Mouse (Mus musculus) midbrain, postnatal 0 days (tissue): ENCODE results near the gene Clcn7. TPM values are rescaled to one million over a fixed set of nuclear protein-coding genes. Genes with fewer than 3 reads are reported as not detected.

Experiments used
- ATAC-seq: fragments of 200-750 bp; cut with Nextera tagmentation; 2 replicates; pipeline ENCODE4 v1.8.0; 2017; ENCODE audit warnings: moderate number of reproducible peaks, mild to moderate bottlenecking, moderate TSS enrichment, moderate library complexity; ENCODE audit not compliant: low FRiP score
- DNase-seq: peaks from one replicate; pipeline ENCODE4 v3.0.0-alpha.2; 2015; ENCODE audit warnings: low spot score
- H3K27ac ChIP-seq: fragments of 300-500 bp; sonication (generic); 2 replicates; pipeline ENCODE4 v1.5.1; 2014; ENCODE audit warnings: low read depth, mild to moderate bottlenecking, low read length, mixed read lengths
- H3K27me3 ChIP-seq: fragments of 300-500 bp; sonication (generic); 2 replicates; pipeline ENCODE4 v1.6.1; 2014; ENCODE audit warnings: low read length, control low read depth, mixed read lengths; ENCODE audit not compliant: insufficient read depth
- H3K36me3 ChIP-seq: fragments of 300-500 bp; sonication (generic); 2 replicates; pipeline ENCODE4 v1.6.1; 2014; ENCODE audit warnings: low read length, control low read depth, mixed read lengths; ENCODE audit not compliant: insufficient read depth
- H3K4me1 ChIP-seq: fragments of 300-500 bp; sonication (generic); 2 replicates; pipeline ENCODE4 v1.6.1; 2014; ENCODE audit warnings: mild to moderate bottlenecking, control low read depth, antibody characterized with exemption, low read length, mixed read lengths; ENCODE audit not compliant: insufficient read depth
- H3K4me2 ChIP-seq: fragments of 300-500 bp; sonication (generic); 2 replicates; pipeline ENCODE4 v1.6.1; 2014; ENCODE audit warnings: low read depth, mild to moderate bottlenecking, low read length, mixed read lengths; ENCODE audit not compliant: poor library complexity, severe bottlenecking
- H3K4me3 ChIP-seq: fragments of 300-500 bp; sonication (generic); 2 replicates; pipeline ENCODE4 v1.5.1; 2014; ENCODE audit warnings: low read depth, mild to moderate bottlenecking, low read length, moderate library complexity
- H3K9ac ChIP-seq: fragments of 300-500 bp; sonication (generic); replicated peaks from 2 replicates; pipeline ENCODE4 v1.6.1; 2014; ENCODE audit warnings: mild to moderate bottlenecking, low read length, moderate library complexity, mixed read lengths; ENCODE audit not compliant: poor library complexity, severe bottlenecking
- H3K9me3 ChIP-seq: fragments of 300-500 bp; sonication (generic); 2 replicates; pipeline ENCODE4 v1.6.1; 2016; ENCODE audit warnings: low read length, control low read depth
- CTCF ChIP-seq: IDR thresholded peaks from 2 replicates; pipeline ENCODE4 v1.5.1; 2016; ENCODE audit warnings: antibody characterized with exemption, mild to moderate bottlenecking
- WGBS: fragments of 180-500 bp; shearing (Covaris S2); extraction: QIAGEN DNeasy Blood & Tissue Kit; methylation state at CpG from one replicate; pipeline ENCODE4 v1.1.7; 2014; 5-methylcytosine and 5-hydroxymethylcytosine counted together
- polyA plus RNA-seq: library from polyadenylated mRNA; unstranded; fragments of >200 nt; fragmentation: Nextera tagmentation; extraction: Ambion mirVana; gene quantifications from 2 replicates; pipeline ENCODE4 v1.2.1, GENCODE M21; 2015
- total RNA-seq: library from RNA; depleted of rRNA; stranded (reverse); fragments of >200 nt; gene quantifications from 2 replicates; pipeline ENCODE4 v1.2.3, GENCODE M21; 2014; rRNA removed

The Clcn7 gene
- total and polyA plus RNA-seq, 2 experiments from 2014 or later: 25.5 to 39.5 TPM

DNA sequence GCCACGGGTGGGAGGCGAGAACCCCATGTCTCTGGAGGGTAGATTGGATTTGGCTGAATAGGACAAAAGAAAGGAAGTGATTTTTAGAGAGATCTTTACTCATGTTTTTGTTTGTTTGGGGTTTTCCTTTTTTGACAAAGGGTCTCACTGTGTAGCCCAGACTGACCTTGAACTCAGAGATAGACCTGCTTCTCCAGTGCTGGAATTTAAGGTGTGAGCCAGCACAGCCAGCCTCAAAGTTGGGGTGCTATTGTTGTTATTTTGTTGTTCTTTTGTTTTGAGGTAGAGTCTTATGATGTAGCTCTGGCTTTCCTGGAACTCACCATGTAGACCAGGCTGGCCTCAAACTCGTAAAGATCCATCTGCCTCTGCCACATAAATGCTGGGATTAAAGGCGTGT, 69.2 kb downstream of the Clcn7 start:
- ATAC-seq: no peak
- H3K4me3 ChIP-seq: no peak overlapping the region
- H3K9ac ChIP-seq: no peak overlapping the region
- no peak overlapping the region for H3K4me2 ChIP-seq
- no peaks in the 10 kb centered on the region for H3K9me3 ChIP-seq
- H3K27ac ChIP-seq: no peak overlapping the region
- TF ChIP-seq CTCF: no peak
- WGBS: 92% methylated on average over 4 of the region's 4 CpGs
- no peak for DNase-seq
- no peaks in the 10 kb centered on the region for H3K4me1 ChIP-seq
- H3K27me3 ChIP-seq: no peaks in the 10 kb centered on the region
- peaks cover 61% of the 10 kb centered on the region for H3K36me3 ChIP-seq

DNA sequence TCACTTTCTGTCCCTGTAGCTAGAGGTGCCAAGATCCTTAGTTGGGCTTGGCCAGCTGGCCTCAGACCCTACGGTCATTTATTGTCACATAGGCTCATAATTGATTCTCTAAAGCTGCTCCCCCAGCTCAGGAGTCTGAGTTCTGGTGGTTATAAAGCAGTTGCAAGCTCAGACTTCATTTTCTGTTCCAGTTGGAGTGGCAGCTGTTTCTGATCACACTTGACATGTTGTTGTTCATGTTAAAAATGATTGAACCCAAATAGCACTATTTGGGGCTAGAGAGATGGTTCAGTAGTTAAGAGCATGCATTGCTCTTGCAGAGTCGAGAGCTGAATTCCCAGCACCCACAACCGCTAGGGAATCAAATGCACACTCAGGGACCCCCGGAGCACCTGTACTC, 76.8 kb downstream of the Clcn7 start:
- ATAC-seq: no peak
- no peak for TF ChIP-seq CTCF
- Histone ChIP-seq H3K27me3 (no peaks in the 10 kb centered on the region), H3K36me3 (peaks cover 75% of the 10 kb centered on the region), H3K27ac (no peak overlapping the region), H3K4me2 (no peak overlapping the region), H3K9me3 (no peaks in the 10 kb centered on the region), H3K4me3 (no peak overlapping the region), H3K9ac (no peak overlapping the region), H3K4me1 (no peaks in the 10 kb centered on the region)
- over 99% methylated on average over 4 of the region's 4 CpGs for WGBS
- DNase-seq: no peak

DNA sequence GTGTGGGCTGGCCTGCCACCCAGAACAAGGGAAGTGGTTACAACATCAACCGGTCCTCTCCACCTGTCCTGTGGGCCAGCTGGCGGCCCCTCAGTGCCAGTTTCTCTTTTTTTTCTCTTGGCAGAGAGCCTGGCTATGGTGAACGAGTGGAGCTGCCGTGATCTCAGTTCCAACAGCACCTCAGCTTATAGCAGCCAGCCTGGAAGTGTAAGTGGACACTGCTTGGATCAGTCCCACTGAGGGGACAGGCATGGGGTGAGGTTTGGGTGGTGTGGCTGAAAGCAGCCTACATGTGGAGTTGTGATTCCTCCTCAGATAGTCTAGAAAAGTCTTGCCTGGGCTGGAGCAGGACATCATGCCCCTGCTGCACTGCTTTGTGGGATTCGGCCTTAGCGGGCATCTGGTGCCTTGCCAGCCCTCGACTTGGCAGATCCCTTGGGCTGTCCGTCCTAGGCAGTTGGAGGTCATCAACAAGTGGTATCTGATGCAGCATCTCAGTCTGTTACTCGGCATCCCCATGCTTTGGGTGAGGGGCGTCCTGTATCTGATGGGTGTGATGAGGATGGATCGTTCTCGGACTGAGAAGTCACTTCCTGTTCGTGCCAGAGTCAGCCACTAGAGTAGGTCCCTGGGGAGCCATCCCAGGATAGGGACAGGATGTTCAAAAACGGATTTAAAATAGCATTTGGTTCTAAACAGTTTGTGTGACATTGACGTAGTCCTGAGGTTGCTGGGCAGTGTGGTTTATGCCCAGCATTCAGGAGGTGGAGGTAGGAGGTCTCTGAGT, 77.7 kb downstream of the Clcn7 start:
- ATAC-seq (no peak), DNase-seq (no peak)
- no peak for TF ChIP-seq CTCF
- Histone ChIP-seq H3K4me3 (no peak overlapping the region), H3K27ac (no peak overlapping the region), H3K36me3 (peaks cover 68% of the 10 kb centered on the region), H3K27me3 (no peaks in the 10 kb centered on the region), H3K4me1 (no peaks in the 10 kb centered on the region), H3K9me3 (no peaks in the 10 kb centered on the region), H3K4me2 (no peak overlapping the region), H3K9ac (no peak overlapping the region)
- WGBS: 89% methylated on average over 15 of the region's 15 CpGs

DNA sequence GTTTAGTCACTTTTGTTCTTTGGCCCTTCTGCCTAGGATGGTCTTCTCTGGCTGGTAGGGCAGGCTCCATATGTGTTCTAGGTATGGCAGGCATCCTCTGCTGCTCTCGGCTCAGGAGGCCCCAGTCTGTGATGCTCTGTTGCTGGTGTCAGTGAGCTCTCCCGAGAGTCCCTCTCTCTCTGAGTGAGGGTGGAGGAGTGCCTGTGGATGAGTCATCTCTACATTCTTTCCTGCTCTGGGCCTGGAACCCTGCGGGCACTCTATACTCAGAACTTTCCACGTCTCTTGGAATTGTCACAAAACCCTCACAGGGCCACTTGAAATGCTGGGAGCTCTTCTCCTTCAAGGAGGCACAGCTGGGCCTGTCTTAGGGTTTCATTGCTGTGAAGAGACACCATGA, 78.5 kb downstream of the Clcn7 start:
- H3K4me3 ChIP-seq: no peak overlapping the region
- H3K4me2 ChIP-seq: no peak overlapping the region
- no peak for TF ChIP-seq CTCF
- no peak overlapping the region for H3K27ac ChIP-seq
- 91% methylated on average over 4 of the region's 4 CpGs for WGBS
- no peaks in the 10 kb centered on the region for H3K27me3 ChIP-seq
- H3K4me1 ChIP-seq: no peaks in the 10 kb centered on the region
- DNase-seq (no peak), ATAC-seq (no peak)
- H3K36me3 ChIP-seq: peaks cover 67% of the 10 kb centered on the region
- H3K9me3 ChIP-seq: no peaks in the 10 kb centered on the region
- no peak overlapping the region for H3K9ac ChIP-seq

Other genes with a start within 250 kb of the Clcn7 start
- gene Nubp2, start 247.0 kb upstream of the Clcn7 start, total RNA-seq: 39.6 and 60.2 TPM in 2 replicates
- 55.8 and 63.9 TPM in 2 replicates for gene Nubp2, start 247.0 kb upstream of the Clcn7 start, polyA plus RNA-seq
- gene Spsb3, start 246.7 kb upstream of the Clcn7 start, total RNA-seq: 87.5 and 105 TPM in 2 replicates
- 100 and 110 TPM in 2 replicates for gene Spsb3, start 246.7 kb upstream of the Clcn7 start, polyA plus RNA-seq
- 29.7 and 31.7 TPM in 2 replicates for gene Eme2, start 238.3 kb upstream of the Clcn7 start, total RNA-seq
- gene Eme2, start 238.3 kb upstream of the Clcn7 start, polyA plus RNA-seq: 20.2 and 22.5 TPM in 2 replicates
- gene Mrps34, start 238.3 kb upstream of the Clcn7 start, total RNA-seq: 43.8 and 46.1 TPM in 2 replicates
- 128 and 131 TPM in 2 replicates for gene Mrps34, start 238.3 kb upstream of the Clcn7 start, polyA plus RNA-seq
- gene Nme3, start 236.9 kb upstream of the Clcn7 start, total RNA-seq: 54.4 and 65.3 TPM in 2 replicates
- gene Nme3, start 236.9 kb upstream of the Clcn7 start, polyA plus RNA-seq: 98.3 and 105 TPM in 2 replicates
- gene Mapk8ip3, start 196.4 kb upstream of the Clcn7 start, total RNA-seq: 153 and 168 TPM in 2 replicates
- 70.5 and 72.5 TPM in 2 replicates for gene Mapk8ip3, start 196.4 kb upstream of the Clcn7 start, polyA plus RNA-seq
- 60.7 and 61.0 TPM in 2 replicates for gene Jpt2, start 172.7 kb upstream of the Clcn7 start, total RNA-seq
- 64.5 and 66.7 TPM in 2 replicates for gene Jpt2, start 172.7 kb upstream of the Clcn7 start, polyA plus RNA-seq
- gene Cramp1l, start 117.6 kb upstream of the Clcn7 start, total RNA-seq: 17.4 and 22.3 TPM in 2 replicates
- gene Cramp1l, start 117.6 kb upstream of the Clcn7 start, polyA plus RNA-seq: 2.7 and 3.2 TPM in 2 replicates
- 22.7 and 39.8 TPM in 2 replicates for gene Ift140, start 117.3 kb upstream of the Clcn7 start, total RNA-seq
- gene Ift140, start 117.3 kb upstream of the Clcn7 start, polyA plus RNA-seq: 13.5 and 14.4 TPM in 2 replicates
- 11.1 and 11.2 TPM in 2 replicates for gene Tmem204, start 49.8 kb upstream of the Clcn7 start, total RNA-seq
- 8.2 and 8.3 TPM in 2 replicates for gene Tmem204, start 49.8 kb upstream of the Clcn7 start, polyA plus RNA-seq
- 45.0 and 56.3 TPM in 2 replicates for gene Telo2, start 17.4 kb upstream of the Clcn7 start, total RNA-seq
- 34.9 and 36.5 TPM in 2 replicates for gene Telo2, start 17.4 kb upstream of the Clcn7 start, polyA plus RNA-seq
- gene Ptx4, start 12.6 kb upstream of the Clcn7 start, total RNA-seq: 0.42 TPM in 1 of 2 replicates, not detected in the other
- gene Ptx4, start 12.6 kb upstream of the Clcn7 start, polyA plus RNA-seq: 0.20 and 0.59 TPM in 2 replicates
- gene Ccdc154, start 29.1 kb downstream of the Clcn7 start, total RNA-seq: not detected in 2 replicates
- gene Ccdc154, start 29.1 kb downstream of the Clcn7 start, polyA plus RNA-seq: not detected in 2 replicates
- gene Gm38655, start 42.1 kb downstream of the Clcn7 start, total RNA-seq: 0.57 TPM in 1 of 2 replicates, not detected in the other
- gene Gm38655, start 42.1 kb downstream of the Clcn7 start, polyA plus RNA-seq: not detected in 2 replicates
- gene BC003965, start 51.2 kb downstream of the Clcn7 start, total RNA-seq: 16.8 and 17.9 TPM in 2 replicates
- gene BC003965, start 51.2 kb downstream of the Clcn7 start, polyA plus RNA-seq: 30.2 and 30.3 TPM in 2 replicates
- 34.1 and 34.7 TPM in 2 replicates for gene Unkl, start 55.0 kb downstream of the Clcn7 start, total RNA-seq
- gene Unkl, start 55.0 kb downstream of the Clcn7 start, polyA plus RNA-seq: 17.3 and 19.5 TPM in 2 replicates
- 97.2 and 104 TPM in 2 replicates for gene Gnptg, start 106.7 kb downstream of the Clcn7 start, total RNA-seq
- gene Gnptg, start 106.7 kb downstream of the Clcn7 start, polyA plus RNA-seq: 127 and 134 TPM in 2 replicates
- 39.6 and 40.1 TPM in 2 replicates for gene Tsr3, start 106.8 kb downstream of the Clcn7 start, total RNA-seq
- gene Tsr3, start 106.8 kb downstream of the Clcn7 start, polyA plus RNA-seq: 74.2 and 76.2 TPM in 2 replicates
- gene Baiap3, start 123.0 kb downstream of the Clcn7 start, total RNA-seq: 94.2 and 98.4 TPM in 2 replicates
- gene Baiap3, start 123.0 kb downstream of the Clcn7 start, polyA plus RNA-seq: 48.4 and 49.9 TPM in 2 replicates
- 444 and 524 TPM in 2 replicates for gene Ube2i, start 141.2 kb downstream of the Clcn7 start, total RNA-seq
- 401 and 432 TPM in 2 replicates for gene Ube2i, start 141.2 kb downstream of the Clcn7 start, polyA plus RNA-seq
- not detected in 2 replicates for gene Prss34, start 165.0 kb downstream of the Clcn7 start, total RNA-seq
- not detected in 2 replicates for gene Prss34, start 165.0 kb downstream of the Clcn7 start, polyA plus RNA-seq
- gene Prss28, start 175.3 kb downstream of the Clcn7 start, total RNA-seq: not detected in 2 replicates
- gene Prss28, start 175.3 kb downstream of the Clcn7 start, polyA plus RNA-seq: not detected in 2 replicates
- not detected in 2 replicates for gene Prss29, start 185.3 kb downstream of the Clcn7 start, total RNA-seq
- not detected in 2 replicates for gene Prss29, start 185.3 kb downstream of the Clcn7 start, polyA plus RNA-seq
- gene Tpsab1, start 212.2 kb downstream of the Clcn7 start, total RNA-seq: not detected in 2 replicates
- not detected in 2 replicates for gene Tpsab1, start 212.2 kb downstream of the Clcn7 start, polyA plus RNA-seq
- gene Tpsb2, start 232.9 kb downstream of the Clcn7 start, total RNA-seq: 0.28 and 1.8 TPM in 2 replicates
- 0.60 and 1.0 TPM in 2 replicates for gene Tpsb2, start 232.9 kb downstream of the Clcn7 start, polyA plus RNA-seq
- gene Tpsg1, start 235.9 kb downstream of the Clcn7 start, total RNA-seq: not detected in 2 replicates
- gene Tpsg1, start 235.9 kb downstream of the Clcn7 start, polyA plus RNA-seq: 1.0 and 1.2 TPM in 2 replicates